Mouse (Mus musculus) forebrain, postnatal 0 days (tissue): ENCODE measurements around the gene Ryr3. TPM values are rescaled to one million over a fixed set of nuclear protein-coding genes. Genes with fewer than 3 reads are reported as not detected.
A peak's percentile ranks its signal among the peaks of the same experiment; 100 is the strongest.

Experiments used
- ATAC-seq: fragments of 200-750 bp; cut with Nextera tagmentation; 2 replicates; pipeline ENCODE4 v1.8.0; 2017; ENCODE audit warnings: mild to moderate bottlenecking, moderate library complexity
- DNase-seq: peaks from one replicate; pipeline ENCODE4 v3.0.0-alpha.2; 2015
- H3K27ac ChIP-seq: fragments of 300-500 bp; sonication (generic); 2 replicates; pipeline ENCODE4 v1.5.1; 2014; ENCODE audit warnings: low read depth, mild to moderate bottlenecking, antibody characterized with exemption, low read length, moderate library complexity, mixed read lengths
- H3K27me3 ChIP-seq: fragments of 300-500 bp; sonication (generic); 2 replicates; pipeline ENCODE4 v1.6.1; 2014; ENCODE audit warnings: mild to moderate bottlenecking, low read length, mixed read lengths; ENCODE audit not compliant: insufficient read depth
- H3K36me3 ChIP-seq: fragments of 300-500 bp; sonication (generic); 2 replicates; pipeline ENCODE4 v1.6.1; 2014; ENCODE audit warnings: mild to moderate bottlenecking, moderate library complexity; ENCODE audit not compliant: insufficient read depth
- H3K4me1 ChIP-seq: fragments of 300-500 bp; sonication (generic); 2 replicates; pipeline ENCODE4 v1.6.1; 2014; ENCODE audit warnings: antibody characterized with exemption; ENCODE audit not compliant: insufficient read depth
- H3K4me2 ChIP-seq: fragments of 300-500 bp; sonication (generic); 2 replicates; pipeline ENCODE4 v1.6.1; 2014; ENCODE audit warnings: low read depth, mild to moderate bottlenecking, moderate library complexity
- H3K4me3 ChIP-seq: fragments of 300-500 bp; sonication (generic); 2 replicates; pipeline ENCODE4 v1.5.1; 2014; ENCODE audit warnings: low read depth, low read length, mixed read lengths
- H3K9ac ChIP-seq: fragments of 300-500 bp; sonication (generic); 2 replicates; pipeline ENCODE4 v1.6.1; 2014; ENCODE audit warnings: mild to moderate bottlenecking
- H3K9me3 ChIP-seq: fragments of 300-500 bp; sonication (generic); 2 replicates; pipeline ENCODE4 v1.6.1; 2016; ENCODE audit warnings: low read length
- CTCF ChIP-seq: sonication (generic); IDR thresholded peaks from 2 replicates; pipeline ENCODE4 v1.5.1; 2016; ENCODE audit warnings: antibody characterized with exemption, control low read depth, low read depth
- WGBS: fragments of 180-500 bp; shearing (Covaris S2); extraction: QIAGEN DNeasy Blood & Tissue Kit; methylation state at CpG from one replicate; pipeline ENCODE4 v1.1.7; 2014; 5-methylcytosine and 5-hydroxymethylcytosine counted together
- polyA plus RNA-seq: library from polyadenylated mRNA; unstranded; fragments of >200 nt; fragmentation: Nextera tagmentation; extraction: Ambion mirVana; gene quantifications from 2 replicates; pipeline ENCODE4 v1.2.1, GENCODE M21; 2015
- total RNA-seq: library from RNA; depleted of rRNA; stranded (reverse); fragments of >200 nt; gene quantifications from 2 replicates; pipeline ENCODE4 v1.2.3, GENCODE M21; 2014

Gene Ryr3
- total and polyA plus RNA-seq, 2 experiments from 2014 or later: 4.2 to 16.1 TPM

- 71% methylated on average over 5 of the region's 5 CpGs for WGBS
- ATAC-seq: peak; percentile 73
- Histone ChIP-seq H3K4me2 (no peak overlapping the region), H3K9me3 (no peaks in the 10 kb centered on the region), H3K4me1 (no peaks in the 10 kb centered on the region), H3K36me3 (no peaks in the 10 kb centered on the region), H3K4me3 (no peak overlapping the region), H3K9ac (no peak overlapping the region), H3K27me3 (no peaks in the 10 kb centered on the region), H3K27ac (no peak overlapping the region)
- TF ChIP-seq CTCF: peak; percentile 71
- peak; percentile 55 for DNase-seq
These were observed 404.1 kb downstream of the Ryr3 start for GRCm38 (mm10) chr2:112812637-112813402.

GRCm38 (mm10) chr2:112806015-112806414 lies 410.9 kb downstream of the Ryr3 start:
- WGBS: 53% methylated on average over 2 of the region's 2 CpGs
- Histone ChIP-seq H3K4me3 (no peak overlapping the region), H3K9ac (no peak overlapping the region), H3K27me3 (no peaks in the 10 kb centered on the region), H3K27ac (no peak overlapping the region), H3K4me2 (no peak overlapping the region), H3K36me3 (no peaks in the 10 kb centered on the region), H3K4me1 (no peaks in the 10 kb centered on the region), H3K9me3 (no peaks in the 10 kb centered on the region)
- ATAC-seq (peak; percentile 81), DNase-seq (no peak)
- no peak for TF ChIP-seq CTCF

- H3K4me2 ChIP-seq: no peak overlapping the region
These were observed 416.9 kb downstream of the Ryr3 start for GRCm38 (mm10) chr2:112799995-112800353.

GRCm38 (mm10) chr2:112799351-112799994 lies 417.4 kb downstream of the Ryr3 start:
- 0 out of 2 replicates have a peak, but pooled peaks have one; percentile 10 for ATAC-seq
- TF ChIP-seq CTCF: no peak
- H3K27me3 ChIP-seq: no peaks in the 10 kb centered on the region
- no peaks in the 10 kb centered on the region for H3K4me1 ChIP-seq
- no peak overlapping the region for H3K9ac ChIP-seq
- no peak overlapping the region for H3K4me2 ChIP-seq
- WGBS: 87% methylated on average over 7 of the region's 7 CpGs
- H3K9me3 ChIP-seq: no peaks in the 10 kb centered on the region
- no peaks in the 10 kb centered on the region for H3K36me3 ChIP-seq
- no peak for DNase-seq
- no peak overlapping the region for H3K27ac ChIP-seq
- no peak overlapping the region for H3K4me3 ChIP-seq

More at GRCm38 (mm10) chr2:112799995-112800353, 416.9 kb downstream of the Ryr3 start:
- peak; percentile 97 for TF ChIP-seq CTCF
- Histone ChIP-seq H3K9ac (no peak overlapping the region), H3K4me3 (no peak overlapping the region), H3K27ac (no peak overlapping the region), H3K36me3 (no peaks in the 10 kb centered on the region), H3K4me1 (no peaks in the 10 kb centered on the region), H3K27me3 (no peaks in the 10 kb centered on the region), H3K9me3 (no peaks in the 10 kb centered on the region)
- DNase-seq: peak; percentile 85
- peak; percentile 84 for ATAC-seq
- WGBS: 8% methylated on average over 8 of the region's 8 CpGs

GRCm38 (mm10) chr2:112781631-112782030 lies 435.3 kb downstream of the Ryr3 start:
- H3K9me3 ChIP-seq: no peaks in the 10 kb centered on the region
- no peak overlapping the region for H3K27ac ChIP-seq
- H3K27me3 ChIP-seq: no peaks in the 10 kb centered on the region
- H3K4me2 ChIP-seq: no peak overlapping the region
- H3K4me3 ChIP-seq: no peak overlapping the region
- no peak overlapping the region for H3K9ac ChIP-seq
- no peak for TF ChIP-seq CTCF
- ATAC-seq (no peak), DNase-seq (no peak)
- no peaks in the 10 kb centered on the region for H3K36me3 ChIP-seq
- no peaks in the 10 kb centered on the region for H3K4me1 ChIP-seq
- 56% methylated on average over 2 of the region's 2 CpGs for WGBS

- no peaks in the 10 kb centered on the region for H3K4me1 ChIP-seq
- WGBS: 22% methylated on average over 6 of the region's 6 CpGs
- no peak overlapping the region for H3K4me3 ChIP-seq
- no peaks in the 10 kb centered on the region for H3K9me3 ChIP-seq
- H3K27ac ChIP-seq: no peak overlapping the region
- ATAC-seq (0 out of 2 replicates have a peak, but pooled peaks have one; percentile 18), DNase-seq (peak; percentile 88)
- no peak overlapping the region for H3K9ac ChIP-seq
- H3K4me2 ChIP-seq: no peak overlapping the region
- no peaks in the 10 kb centered on the region for H3K27me3 ChIP-seq
- TF ChIP-seq CTCF: peak; percentile 86
- no peaks in the 10 kb centered on the region for H3K36me3 ChIP-seq
These were observed 442.1 kb downstream of the Ryr3 start for GRCm38 (mm10) chr2:112774762-112775161.

GRCm38 (mm10) chr2:112767665-112768064 lies 449.2 kb downstream of the Ryr3 start:
- Histone ChIP-seq H3K27ac (no peak overlapping the region), H3K4me2 (no peak overlapping the region), H3K9ac (no peak overlapping the region), H3K4me1 (no peaks in the 10 kb centered on the region), H3K9me3 (no peaks in the 10 kb centered on the region), H3K27me3 (no peaks in the 10 kb centered on the region), H3K36me3 (no peaks in the 10 kb centered on the region), H3K4me3 (no peak overlapping the region)
- ATAC-seq (peak; percentile 64; the same call in 1 of the 2 replicates), DNase-seq (peak; percentile 59)
- TF ChIP-seq CTCF: peak; percentile 67
- WGBS: 68% methylated on average over 5 of the region's 5 CpGs
